Mouse (Mus musculus): Measurements from ENCODE around the gene Bves. TPM values are rescaled to one million over a fixed set of nuclear protein-coding genes. Genes with fewer than 3 reads are reported as not detected.
A peak's percentile ranks its signal among the peaks of the same experiment; 100 is the strongest.
"Not testable (repeated sequence)": the region's sequence is repeated elsewhere in the genome, so short reads cannot be mapped to it uniquely, and the experiment has no call there.

Gene Bves
- 10 to 100 TPM; 29.5 to 34.0 (median 31.9) TPM for total RNA-seq (2022)

- peak; percentile 11 for DNase-seq (ENCODE audit: low spot score)
Measured at GRCm38 (mm10) chr10:45335434-45336422, at the start of gene Bves. Gene Bves (plus strand): TSS chr10:45335772.

- no peak for DNase-seq (ENCODE audit: low spot score)
Measured at GRCm38 (mm10) chr10:45288351-45288750, 47.2 kb upstream of the Bves start.

GRCm38 (mm10) chr10:45289218-45290105 lies 46.1 kb upstream of the Bves start:
- DNase-seq (ENCODE audit: low spot score): no peak

GRCm38 (mm10) chr10:45290618-45291017 lies 45.0 kb upstream of the Bves start:
- no peak for DNase-seq (ENCODE audit: low spot score)

- not testable (repeated sequence) for DNase-seq (ENCODE audit: low spot score)
Measured at GRCm38 (mm10) chr10:45292159-45292558, 43.4 kb upstream of the Bves start.

- no peak for DNase-seq (ENCODE audit: low spot score)
Measured at GRCm38 (mm10) chr10:45295093-45295492, 40.5 kb upstream of the Bves start.

- no peak for DNase-seq (ENCODE audit: low spot score)
Measured at GRCm38 (mm10) chr10:45298503-45298902, 37.1 kb upstream of the Bves start.

GRCm38 (mm10) chr10:45299509-45299908 lies 36.1 kb upstream of the Bves start:
- DNase-seq (ENCODE audit: low spot score): no peak

GRCm38 (mm10) chr10:45303315-45304036 lies 32.1 kb upstream of the Bves start:
- no peak for DNase-seq (ENCODE audit: low spot score)

GRCm38 (mm10) chr10:45305173-45305572 lies 30.4 kb upstream of the Bves start:
- DNase-seq (ENCODE audit: low spot score): no peak

GRCm38 (mm10) chr10:45311129-45311528 lies 24.4 kb upstream of the Bves start:
- no peak for DNase-seq (ENCODE audit: low spot score)

GRCm38 (mm10) chr10:45311624-45312023 lies 23.9 kb upstream of the Bves start:
- DNase-seq (ENCODE audit: low spot score): no peak

GRCm38 (mm10) chr10:45314865-45315264 lies 20.7 kb upstream of the Bves start:
- no peak for DNase-seq (ENCODE audit: low spot score)

- no peak for DNase-seq (ENCODE audit: low spot score)
Measured at GRCm38 (mm10) chr10:45318922-45319321, 16.6 kb upstream of the Bves start.

GRCm38 (mm10) chr10:45320296-45320695 lies 15.3 kb upstream of the Bves start:
- DNase-seq (ENCODE audit: low spot score): no peak

GRCm38 (mm10) chr10:45324159-45324558 lies 11.4 kb upstream of the Bves start:
- DNase-seq (ENCODE audit: low spot score): no peak

GRCm38 (mm10) chr10:45328196-45329000 lies 7.2 kb upstream of the Bves start:
- DNase-seq (ENCODE audit: low spot score): no peak

- no peak for DNase-seq (ENCODE audit: low spot score)
Measured at GRCm38 (mm10) chr10:45334925-45335324, 647 bp upstream of the Bves start.

- no peak for DNase-seq (ENCODE audit: low spot score)
Measured at GRCm38 (mm10) chr10:45339106-45339505, 3.5 kb downstream of the Bves start.

- DNase-seq (ENCODE audit: low spot score): no peak
Measured at GRCm38 (mm10) chr10:45344381-45344780, 8.8 kb downstream of the Bves start.

GRCm38 (mm10) chr10:45345217-45345616 lies 9.6 kb downstream of the Bves start:
- no peak for DNase-seq (ENCODE audit: low spot score)

Measured in heart, adult 8-10 months (tissue).